Mouse (Mus musculus) intestine, embryonic 15.5 days (tissue): ENCODE data around the gene Lin7b. TPM values are rescaled to one million over a fixed set of nuclear protein-coding genes. Genes with fewer than 3 reads are reported as not detected.
A peak's percentile ranks its signal among the peaks of the same experiment; 100 is the strongest.

Experiments
- ATAC-seq: fragments of 200-750 bp; cut with Nextera tagmentation; 2 replicates; pipeline ENCODE4 v1.8.0; 2017; ENCODE audit warnings: moderate TSS enrichment, moderate library complexity
- H3K27ac ChIP-seq: fragments of 300-500 bp; sonication (generic); 2 replicates; pipeline ENCODE4 v1.5.1; 2015; ENCODE audit warnings: mild to moderate bottlenecking, inconsistent platforms
- H3K27me3 ChIP-seq: fragments of 300-500 bp; sonication (generic); replicated peaks from 2 replicates; pipeline ENCODE4 v1.6.1; 2015; ENCODE audit warnings: inconsistent platforms
- H3K36me3 ChIP-seq: fragments of 300-500 bp; sonication (generic); 2 replicates; pipeline ENCODE4 v1.6.1; 2015; ENCODE audit warnings: inconsistent platforms
- H3K4me1 ChIP-seq: fragments of 300-500 bp; sonication (generic); replicated peaks from 2 replicates; pipeline ENCODE4 v1.6.1; 2015; ENCODE audit warnings: inconsistent platforms
- H3K4me2 ChIP-seq: fragments of 300-500 bp; sonication (generic); replicated peaks from 2 replicates; pipeline ENCODE4 v1.6.1; 2015; ENCODE audit warnings: mild to moderate bottlenecking, inconsistent platforms
- H3K4me3 ChIP-seq: fragments of 300-500 bp; sonication (generic); replicated peaks from 2 replicates; pipeline ENCODE4 v1.5.1; 2015; ENCODE audit warnings: inconsistent platforms
- H3K9ac ChIP-seq: fragments of 300-500 bp; sonication (generic); 2 replicates; pipeline ENCODE4 v1.6.1; 2015; ENCODE audit warnings: inconsistent platforms
- H3K9me3 ChIP-seq: fragments of 300-500 bp; sonication (generic); 2 replicates; pipeline ENCODE4 v1.6.1; 2016; ENCODE audit warnings: inconsistent platforms
- WGBS: fragments of 180-500 bp; shearing (Covaris S2); methylation state at CpG from one replicate; pipeline ENCODE4 v1.1.7; 2015; 5-methylcytosine and 5-hydroxymethylcytosine counted together
- polyA plus RNA-seq: library from polyadenylated mRNA; unstranded; fragments of >200 nt; fragmentation: Nextera tagmentation; extraction: Ambion mirVana; gene quantifications from 2 replicates; pipeline ENCODE4 v1.2.1, GENCODE M21; 2015

Gene Lin7b
- polyA plus RNA-seq, 1 experiment from 2014 or later = 1.9 TPM

GRCm38 (mm10) chr7:45374620-45375019 is 4.2 kb upstream of the Lin7b start:
- H3K4me1 ChIP-seq = peaks cover 6% of the 10 kb centered on the region
- H3K9me3 ChIP-seq = no peaks in the 10 kb centered on the region
- no peak overlapping the region for H3K9ac ChIP-seq
- ATAC-seq = no peak
- H3K4me3 ChIP-seq = no peak overlapping the region
- H3K27me3 ChIP-seq = no peaks in the 10 kb centered on the region; the same call in 1 of the 2 replicates
- WGBS = 94% methylated on average over 8 of the region's 8 CpGs
- H3K4me2 ChIP-seq = no peak overlapping the region
- no peak overlapping the region for H3K27ac ChIP-seq
- H3K36me3 ChIP-seq = peaks cover 43% of the 10 kb centered on the region

- peaks cover 26% of the 10 kb centered on the region for H3K36me3 ChIP-seq
- no peak overlapping the region for H3K4me3 ChIP-seq
- no peak overlapping the region for H3K4me2 ChIP-seq
- WGBS = 79% methylated on average over 5 of the region's 5 CpGs
- peaks cover 10% of the 10 kb centered on the region for H3K27me3 ChIP-seq
- no peaks in the 10 kb centered on the region for H3K9me3 ChIP-seq
- no peak overlapping the region for H3K27ac ChIP-seq
- ATAC-seq = no peak
- H3K9ac ChIP-seq = no peak overlapping the region
- peaks cover 14% of the 10 kb centered on the region for H3K4me1 ChIP-seq
Measured at GRCm38 (mm10) chr7:45372371-45372770, 2.0 kb upstream of the Lin7b start.

GRCm38 (mm10) chr7:45369836-45370474 is 428 bp downstream of the Lin7b start:
- peaks cover 7% of the 10 kb centered on the region; the same call in 1 of the 2 replicates for H3K36me3 ChIP-seq
- peak overlapping the region; percentile 56 for H3K9ac ChIP-seq
- peak overlapping the region; percentile 99 for H3K4me2 ChIP-seq
- ATAC-seq = peak; percentile 1; the same call in 1 of the 2 replicates
- 8% methylated on average over 51 of the region's 52 CpGs for WGBS
- no peaks in the 10 kb centered on the region for H3K9me3 ChIP-seq
- H3K4me1 ChIP-seq = peaks cover 24% of the 10 kb centered on the region
- H3K27ac ChIP-seq = no peak overlapping the region
- peak overlapping the region; percentile 53 for H3K4me3 ChIP-seq
- peaks cover 22% of the 10 kb centered on the region for H3K27me3 ChIP-seq

- WGBS = 73% methylated on average over 16 of the region's 16 CpGs
- no peak for ATAC-seq
- peaks cover 24% of the 10 kb centered on the region for H3K4me1 ChIP-seq
- H3K4me3 ChIP-seq = no peak overlapping the region
- peaks cover 7% of the 10 kb centered on the region; the same call in 1 of the 2 replicates for H3K36me3 ChIP-seq
- H3K9ac ChIP-seq = no peak overlapping the region
- no peaks in the 10 kb centered on the region for H3K9me3 ChIP-seq
- no peak overlapping the region for H3K27ac ChIP-seq
- H3K4me2 ChIP-seq = peak overlapping the region; percentile 99
- H3K27me3 ChIP-seq = peaks cover 25% of the 10 kb centered on the region
Measured at GRCm38 (mm10) chr7:45369022-45369745, 1.2 kb downstream of the Lin7b start.

GRCm38 (mm10) chr7:45368178-45368577 is 2.2 kb downstream of the Lin7b start:
- no peak for ATAC-seq
- 0 out of 2 replicates have a peak overlapping the region, but pooled peaks have one; percentile 29 for H3K9ac ChIP-seq

GRCm38 (mm10) chr7:45367020-45367880 is 3.1 kb downstream of the Lin7b start:
- peak overlapping the region; percentile 58 for H3K9ac ChIP-seq
- peak; percentile 88 for ATAC-seq
- no peaks in the 10 kb centered on the region for H3K9me3 ChIP-seq
- H3K4me2 ChIP-seq = peak overlapping the region; percentile 99
- H3K36me3 ChIP-seq = peaks cover 3% of the 10 kb centered on the region; the same call in 1 of the 2 replicates
- peaks cover 29% of the 10 kb centered on the region for H3K27me3 ChIP-seq
- H3K4me3 ChIP-seq = peak overlapping the region; percentile 59
- under 1% methylated on average over 70 of the region's 70 CpGs for WGBS
- peaks cover 29% of the 10 kb centered on the region for H3K4me1 ChIP-seq
- H3K27ac ChIP-seq = peak overlapping the region; percentile 57; the same call in 1 of the 2 replicates

More at GRCm38 (mm10) chr7:45368178-45368577, 2.2 kb downstream of the Lin7b start:
- peak overlapping the region; percentile 59; the same call in 1 of the 2 replicates for H3K4me3 ChIP-seq
- H3K9me3 ChIP-seq = no peaks in the 10 kb centered on the region
- H3K27ac ChIP-seq = no peak overlapping the region
- H3K36me3 ChIP-seq = peaks cover 7% of the 10 kb centered on the region; the same call in 1 of the 2 replicates
- 84% methylated on average over 15 of the region's 15 CpGs for WGBS
- H3K4me2 ChIP-seq = peak overlapping the region; percentile 99
- H3K27me3 ChIP-seq = peaks cover 28% of the 10 kb centered on the region
- peaks cover 24% of the 10 kb centered on the region for H3K4me1 ChIP-seq

GRCm38 (mm10) chr7:45366652-45367019 is 3.7 kb downstream of the Lin7b start, which contains the start of gene Ppfia3:
Ppfia3 (minus strand) TSS chr7:45367019.
- H3K9me3 ChIP-seq = no peaks in the 10 kb centered on the region
- H3K36me3 ChIP-seq = no peaks in the 10 kb centered on the region
- under 1% methylated on average over 25 of the region's 26 CpGs for WGBS
- peaks cover 33% of the 10 kb centered on the region for H3K4me1 ChIP-seq
- ATAC-seq = peak; percentile 11; the same call in 1 of the 2 replicates
- peaks cover 35% of the 10 kb centered on the region for H3K27me3 ChIP-seq
- H3K9ac ChIP-seq = peak within 1 kb of the TSS; percentile 58
- peak within 1 kb of the TSS; percentile 99 for H3K4me2 ChIP-seq
- H3K4me3 ChIP-seq = peak within 1 kb of the TSS; percentile 59
- peak within 1 kb of the TSS; percentile 57; the same call in 1 of the 2 replicates for H3K27ac ChIP-seq

GRCm38 (mm10) chr7:45365742-45366651 is 4.4 kb downstream of the Lin7b start:
- H3K27ac ChIP-seq = no peak overlapping the region
- H3K36me3 ChIP-seq = no peaks in the 10 kb centered on the region
- peak overlapping the region; percentile 99 for H3K4me2 ChIP-seq
- WGBS = 3% methylated on average over 35 of the region's 35 CpGs
- ATAC-seq = no peak
- no peaks in the 10 kb centered on the region for H3K9me3 ChIP-seq
- H3K4me3 ChIP-seq = peak overlapping the region; percentile 59
- H3K9ac ChIP-seq = peak overlapping the region; percentile 58
- H3K4me1 ChIP-seq = peaks cover 38% of the 10 kb centered on the region
- peaks cover 38% of the 10 kb centered on the region for H3K27me3 ChIP-seq

GRCm38 (mm10) chr7:45363983-45364382 is 6.4 kb downstream of the Lin7b start:
- H3K4me2 ChIP-seq = no peak overlapping the region
- no peaks in the 10 kb centered on the region for H3K9me3 ChIP-seq
- H3K27me3 ChIP-seq = peaks cover 44% of the 10 kb centered on the region
- no peak for ATAC-seq
- no peak overlapping the region for H3K9ac ChIP-seq
- peaks cover 34% of the 10 kb centered on the region for H3K4me1 ChIP-seq
- no peaks in the 10 kb centered on the region for H3K36me3 ChIP-seq
- no peak overlapping the region for H3K4me3 ChIP-seq
- 79% methylated on average over 2 of the region's 2 CpGs for WGBS
- H3K27ac ChIP-seq = no peak overlapping the region

- Histone ChIP-seq H3K9me3 (no peaks in the 10 kb centered on the region), H3K9ac (no peak overlapping the region), H3K4me1 (peaks cover 30% of the 10 kb centered on the region), H3K4me2 (no peak overlapping the region; the same call in 1 of the 2 replicates), H3K36me3 (no peaks in the 10 kb centered on the region), H3K4me3 (no peak overlapping the region), H3K27me3 (peaks cover 39% of the 10 kb centered on the region), H3K27ac (no peak overlapping the region)
- 4% methylated on average over 13 of the region's 13 CpGs for WGBS
- ATAC-seq = peak; percentile 23
Measured at GRCm38 (mm10) chr7:45362801-45363200, 7.6 kb downstream of the Lin7b start.

GRCm38 (mm10) chr7:45361243-45361804 is 9.1 kb downstream of the Lin7b start:
- H3K4me1 ChIP-seq = peaks cover 21% of the 10 kb centered on the region
- peak; percentile 82 for ATAC-seq
- no peaks in the 10 kb centered on the region for H3K36me3 ChIP-seq
- H3K27ac ChIP-seq = no peak overlapping the region
- peak overlapping the region; percentile 95 for H3K4me2 ChIP-seq
- H3K9me3 ChIP-seq = no peaks in the 10 kb centered on the region
- peaks cover 39% of the 10 kb centered on the region for H3K27me3 ChIP-seq
- under 1% methylated on average over 43 of the region's 43 CpGs for WGBS
- peak overlapping the region; percentile 43 for H3K9ac ChIP-seq
- H3K4me3 ChIP-seq = peak overlapping the region; percentile 47
